Mouse (Mus musculus): ENCODE results near the gene Map3k14.

DNA sequence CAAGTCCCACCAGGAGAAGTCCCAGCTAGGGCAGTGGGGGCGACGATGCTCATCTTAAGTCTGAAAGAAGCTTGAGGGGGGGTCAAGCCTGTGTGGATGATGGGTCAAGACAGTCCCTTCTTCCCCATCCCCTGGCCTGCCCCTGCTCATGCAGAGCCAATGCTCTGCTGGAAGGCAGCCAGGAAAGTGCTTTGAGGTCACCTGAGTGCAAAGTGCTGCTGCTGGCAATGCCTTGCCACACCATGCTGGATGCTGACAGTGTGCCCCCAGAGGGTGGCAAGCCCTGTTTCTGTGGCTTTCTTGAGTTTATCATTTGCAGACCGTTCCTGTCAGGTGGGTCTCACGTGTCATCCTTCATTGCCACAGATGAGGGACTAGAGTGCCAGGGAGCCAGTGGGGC, 47.3 kb downstream of the Map3k14 start:
- TF ChIP-seq CTCF (IDR thresholded peaks at IDR 0.05; ENCODE audit: low read depth) (no peak), EP300 (IDR thresholded peaks at IDR 0.05; ENCODE audit: low read depth) (no peak)
